Mouse (Mus musculus): ENCODE data around the gene St6galnac4. TPM values are rescaled to one million over a fixed set of nuclear protein-coding genes. Genes with fewer than 3 reads are reported as not detected.

The St6galnac4 gene
- total RNA-seq, 4 experiments from 2014 or later, result 11.4 to 15.5 (median 13.8) TPM

GRCm38 (mm10) chr2:32570698-32571494 lies 16.0 kb upstream of the St6galnac4 start, which contains the start of gene Dpm2:
Gene Dpm2, plus strand, starts transcription at chr2:32570858.
- DNase-seq (ENCODE audit: low spot score in 2 of 2), result peak; percentile 81 to 85

DNA sequence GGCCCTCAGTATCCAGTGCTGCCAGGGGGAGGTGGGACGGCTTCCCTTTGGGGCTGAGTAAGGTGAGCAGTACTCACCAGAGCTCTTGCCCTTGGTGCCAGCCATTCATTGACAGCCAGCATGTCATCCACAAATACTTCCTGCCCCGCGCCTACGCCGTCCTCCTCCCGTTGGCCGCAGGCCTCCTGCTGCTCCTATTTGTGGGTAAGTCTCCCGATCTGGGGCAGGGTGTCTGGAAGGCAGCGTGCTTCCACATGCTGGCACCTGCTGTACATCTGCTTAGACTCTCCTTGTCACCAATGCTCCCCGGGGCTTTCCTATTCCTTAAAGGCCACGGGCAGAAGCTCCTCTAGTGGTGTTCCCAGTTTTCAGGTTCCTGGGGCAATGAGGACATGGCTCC lies 14.7 kb upstream of the St6galnac4 start:
- DNase-seq (ENCODE audit: low spot score in 2 of 2), result no peak

GRCm38 (mm10) chr2:32574497-32574896 lies 12.4 kb upstream of the St6galnac4 start, which contains the start of gene Pip5kl1:
Gene Pip5kl1, plus strand, starts transcription at chr2:32574797.
- no peak for DNase-seq (ENCODE audit: low spot score in 2 of 2)

DNA sequence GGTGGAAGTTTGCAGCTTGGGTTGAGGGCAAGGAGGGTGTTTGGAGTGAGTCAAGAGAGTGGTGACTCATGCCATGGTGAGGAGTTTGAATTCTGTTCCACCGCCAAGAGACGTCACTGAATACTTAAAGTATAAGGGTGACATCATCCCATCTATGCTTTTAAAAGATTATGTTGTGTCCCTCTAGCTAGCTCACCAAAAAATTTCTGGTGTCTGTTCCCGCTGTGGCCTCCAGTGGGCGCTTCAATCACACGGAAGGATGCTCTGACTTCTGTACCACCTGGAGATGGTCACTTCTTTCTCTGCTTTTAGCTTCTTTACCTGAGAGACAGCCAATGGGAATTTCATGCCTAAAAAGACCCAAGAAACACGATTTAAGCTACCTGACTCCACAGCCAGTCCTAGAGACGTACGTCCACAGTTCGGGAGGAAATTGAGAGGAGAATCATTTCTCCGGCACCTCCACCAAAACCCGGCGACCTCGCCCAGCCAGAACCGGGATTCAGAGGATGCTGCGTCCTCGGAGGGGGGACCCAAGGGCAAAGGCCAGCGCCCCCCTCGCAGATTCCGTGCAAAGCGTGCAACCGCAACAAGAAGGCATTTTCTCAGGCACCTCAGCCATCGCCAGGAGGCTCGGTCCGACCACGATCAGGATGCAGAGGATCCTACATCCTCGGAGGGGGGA lies 11.9 kb upstream of the St6galnac4 start:
- no peak for DNase-seq (ENCODE audit: low spot score in 2 of 2)

DNA sequence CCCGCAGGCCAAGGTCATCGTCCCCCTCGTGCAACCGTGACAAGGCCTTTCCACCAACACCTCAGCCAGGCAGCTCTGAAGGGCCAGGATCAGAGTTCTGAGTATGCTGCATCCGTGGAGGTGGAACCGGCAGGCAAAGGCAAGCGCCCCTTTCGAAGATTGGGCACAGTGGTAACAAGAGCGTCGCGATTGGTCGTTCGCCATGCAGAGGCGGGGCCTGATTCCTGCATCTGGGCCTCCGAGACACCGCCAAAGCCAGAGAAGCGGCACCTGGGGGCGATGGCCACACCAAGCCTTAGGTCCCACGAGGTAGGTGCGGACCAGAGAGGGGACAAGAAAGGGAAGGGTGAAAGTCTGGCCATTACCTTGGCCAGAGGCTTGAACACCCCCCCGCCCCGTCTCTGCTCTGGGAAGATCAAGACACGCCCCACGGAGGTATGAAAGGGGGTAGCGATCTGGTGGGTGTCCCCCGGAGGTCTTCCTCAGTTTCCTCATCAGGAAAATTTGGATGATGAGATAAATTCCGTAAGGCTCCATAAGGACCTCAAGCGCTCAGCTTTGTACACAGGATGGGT lies 11.2 kb upstream of the St6galnac4 start, which contains the start of gene 9430097D07Rik:
Gene 9430097D07Rik (minus strand): TSS at position 99 of the 575 bp plus-strand sequence.
- no peak for DNase-seq (ENCODE audit: low spot score in 2 of 2)

DNA sequence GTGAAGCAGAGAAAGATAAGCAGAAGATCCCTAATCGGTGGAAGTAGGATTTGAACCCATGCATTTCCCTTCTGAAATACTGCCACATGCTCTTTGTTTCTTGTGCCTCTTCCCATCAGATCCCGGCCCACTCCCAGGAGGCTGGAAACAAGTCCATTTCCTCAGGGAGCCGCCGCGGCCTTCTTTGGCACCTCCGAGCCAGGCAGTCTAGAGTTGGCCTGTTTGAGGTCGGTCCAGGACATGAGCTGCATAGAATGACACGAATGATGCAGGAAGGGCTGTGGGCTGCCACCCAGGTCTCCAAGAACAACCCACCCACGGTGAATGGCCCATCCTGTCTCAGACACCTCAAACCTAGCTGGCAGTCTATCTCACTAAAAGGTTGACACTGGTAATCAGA lies 10.4 kb upstream of the St6galnac4 start:
- DNase-seq (ENCODE audit: low spot score in 2 of 2), result no peak

- DNase-seq (ENCODE audit: low spot score in 2 of 2), result no peak
Measured at GRCm38 (mm10) chr2:32578146-32579046, 8.5 kb upstream of the St6galnac4 start.

DNA sequence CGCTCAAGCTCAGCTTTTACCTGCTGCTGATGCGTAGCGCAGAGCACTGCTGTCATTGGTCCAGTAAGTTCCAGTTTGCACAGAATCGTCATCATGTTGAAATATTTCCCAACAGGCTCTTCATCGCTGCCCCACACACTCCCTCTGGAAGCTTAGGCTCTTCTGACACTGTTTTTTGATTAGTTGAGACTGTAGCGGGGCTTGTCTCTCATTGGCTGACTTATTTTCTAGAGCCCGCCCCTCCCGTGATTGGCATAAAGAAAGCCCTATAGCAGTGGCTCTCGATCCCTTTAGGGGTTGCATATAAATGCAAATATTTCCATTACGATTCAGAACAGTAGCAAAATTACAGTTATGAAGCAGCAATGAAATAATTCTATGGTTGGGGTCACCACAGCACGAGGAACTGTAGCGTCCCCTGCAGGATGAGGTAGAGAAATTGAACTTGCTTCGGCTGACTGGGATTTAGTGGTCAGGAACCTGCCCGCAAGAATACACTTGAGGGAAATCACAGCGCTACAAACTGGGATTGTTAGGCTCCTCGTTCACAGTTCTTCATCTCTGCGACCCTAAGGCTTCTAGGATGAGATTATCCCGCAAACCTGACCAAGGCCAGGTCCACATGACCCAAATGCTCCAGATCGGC lies 5.3 kb upstream of the St6galnac4 start:
- DNase-seq (ENCODE audit: low spot score in 2 of 2), result no peak

- peak; percentile 61 to 70 for DNase-seq (ENCODE audit: low spot score in 2 of 2)
Measured at GRCm38 (mm10) chr2:32582830-32583799, 3.8 kb upstream of the St6galnac4 start.

DNA sequence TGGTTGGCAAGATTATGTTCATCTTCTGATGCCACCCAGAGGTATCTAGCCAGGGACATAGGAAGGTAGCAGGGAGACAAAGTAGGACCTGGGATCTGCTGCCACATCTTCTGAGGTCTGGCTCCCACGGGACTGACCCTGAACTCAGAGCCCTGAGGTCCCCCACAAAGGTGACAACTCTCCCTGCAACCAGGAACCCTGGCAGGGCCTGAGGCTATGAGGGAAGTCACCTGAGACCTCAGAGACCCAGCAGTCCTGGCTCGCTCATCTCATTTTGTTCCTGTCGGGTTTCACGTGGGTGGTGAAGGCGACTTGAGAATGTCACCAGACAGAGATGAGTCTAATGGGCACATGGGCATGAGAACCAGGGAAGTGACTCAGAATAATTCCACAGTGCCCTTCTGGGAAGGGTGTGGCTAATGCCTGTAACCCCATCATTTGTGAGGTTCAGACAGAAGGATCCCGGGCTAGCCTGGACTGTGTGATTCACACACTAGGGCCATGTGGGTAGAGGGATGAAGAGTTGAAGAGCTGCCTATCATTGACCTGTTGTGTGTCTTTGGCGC lies 1.7 kb upstream of the St6galnac4 start:
- DNase-seq (ENCODE audit: low spot score in 2 of 2), result no peak

DNA sequence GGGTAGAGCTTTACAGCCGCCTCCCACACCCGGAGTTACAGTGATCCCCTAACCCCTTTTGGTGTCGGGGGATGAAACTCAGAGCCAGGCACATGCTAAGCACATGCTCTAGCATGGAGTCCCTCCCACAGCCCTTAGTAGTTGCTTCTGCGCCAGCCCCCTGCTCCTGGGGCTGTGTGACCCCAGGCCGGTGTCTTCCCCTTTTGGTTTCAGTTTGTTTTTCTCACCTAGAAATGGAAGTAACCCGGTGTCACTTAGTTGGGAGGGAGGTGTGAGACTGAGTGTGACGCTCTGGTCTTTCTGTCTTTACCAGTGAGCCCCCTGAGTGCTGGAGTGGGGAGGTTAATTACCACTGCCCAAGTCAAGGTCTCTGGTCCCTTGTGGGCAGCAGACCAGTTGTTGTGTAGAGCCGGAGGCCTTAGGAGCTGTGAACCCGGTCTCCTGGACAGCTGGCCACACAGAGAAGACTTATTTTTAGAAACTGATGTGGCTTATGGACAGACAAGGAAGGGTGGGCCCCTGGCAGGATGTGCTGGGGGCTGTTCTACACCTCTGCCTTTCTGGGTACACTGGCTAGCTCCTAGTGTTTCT lies 931 bp downstream of the St6galnac4 start:
- peak in 1 of 2 experiments; percentile 50 for DNase-seq (ENCODE audit: low spot score in 2 of 2)

- DNase-seq (ENCODE audit: low spot score in 2 of 2), result no peak
Measured at GRCm38 (mm10) chr2:32589213-32589795, 2.4 kb downstream of the St6galnac4 start.

- peak; percentile 58 to 71 for DNase-seq (ENCODE audit: low spot score in 2 of 2)
Measured at GRCm38 (mm10) chr2:32590224-32590623, 3.3 kb downstream of the St6galnac4 start.

GRCm38 (mm10) chr2:32591249-32591648 lies 4.4 kb downstream of the St6galnac4 start:
- DNase-seq (ENCODE audit: low spot score in 2 of 2), result no peak

GRCm38 (mm10) chr2:32596725-32597124 lies 9.8 kb downstream of the St6galnac4 start:
- DNase-seq (ENCODE audit: low spot score in 2 of 2), result no peak

- DNase-seq (ENCODE audit: low spot score in 2 of 2), result no peak
Measured at GRCm38 (mm10) chr2:32597248-32597647, 10.4 kb downstream of the St6galnac4 start.

DNA sequence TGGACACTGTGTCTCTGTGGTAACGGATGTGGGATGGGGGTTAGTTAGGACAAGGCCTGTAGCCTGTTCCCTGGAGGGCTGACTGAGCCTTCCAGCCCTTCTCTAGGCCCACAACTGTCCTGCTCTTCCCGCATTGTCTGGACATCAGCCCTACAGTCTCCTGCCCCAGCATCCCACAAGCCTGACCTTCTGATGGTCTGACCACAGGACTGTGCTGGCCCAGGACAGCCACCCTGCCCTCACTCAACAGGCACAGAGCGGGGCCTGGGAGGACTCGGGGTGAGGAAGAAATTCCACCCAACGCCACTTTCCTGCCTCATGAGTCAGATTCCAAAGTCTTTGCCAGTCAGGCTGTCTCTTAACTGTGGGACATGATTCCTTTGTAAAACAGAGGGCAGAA lies 10.8 kb downstream of the St6galnac4 start:
- DNase-seq (ENCODE audit: low spot score in 2 of 2), result no peak

DNA sequence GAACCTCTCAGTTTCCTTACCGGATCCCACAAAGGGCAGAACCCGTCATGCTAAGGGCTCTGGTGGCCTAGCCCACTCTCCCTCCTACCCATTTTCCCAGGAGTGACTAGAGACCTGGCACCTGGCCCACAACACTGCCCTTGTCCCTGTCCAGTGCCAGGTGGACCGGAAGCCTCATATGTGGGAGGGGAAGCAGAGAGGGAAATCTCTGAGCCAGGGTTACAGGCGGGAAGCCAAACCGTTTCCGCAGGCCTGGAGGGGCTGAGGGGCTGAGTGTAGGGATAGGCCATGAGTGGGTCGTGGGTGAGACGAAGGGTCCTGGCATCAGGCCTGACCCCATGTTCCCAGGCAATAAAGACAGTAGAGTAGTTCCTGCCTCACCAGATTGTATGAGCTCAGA lies 11.6 kb downstream of the St6galnac4 start:
- no peak for DNase-seq (ENCODE audit: low spot score in 2 of 2)
